Mouse (Mus musculus) C2C12 (cell line): ENCODE results near the gene A2ml1.

Experiments used
- CEBPB ChIP-seq: IDR thresholded peaks from one replicate; pipeline ENCODE4 v1.6.1; 2011; ENCODE audit warnings: low read depth, mild to moderate bottlenecking, control low read depth, moderate library complexity
- CTCF ChIP-seq: IDR thresholded peaks from one replicate; pipeline ENCODE4 v1.5.1; 2011; ENCODE audit not compliant: control insufficient read depth, insufficient read depth, insufficient read length
- FOSL1 ChIP-seq: IDR thresholded peaks from one replicate; pipeline ENCODE4 v1.8.0; 2011; ENCODE audit warnings: mild to moderate bottlenecking, low read length; ENCODE audit not compliant: poor library complexity, insufficient read depth, severe bottlenecking
- MAX ChIP-seq: IDR thresholded peaks from one replicate; pipeline ENCODE4 v1.6.1; 2011; ENCODE audit warnings: mild to moderate bottlenecking, control low read depth
- MYOD1 ChIP-seq: IDR thresholded peaks from one replicate; pipeline ENCODE4 v1.6.1; 2011; ENCODE audit warnings: low read depth; ENCODE audit not compliant: control insufficient read depth, insufficient read length
- MYOG ChIP-seq: IDR thresholded peaks from one replicate; pipeline ENCODE4 v1.6.1; 2011; ENCODE audit not compliant: control insufficient read depth, insufficient read length; ENCODE audit errors: extremely low read depth
- USF1 ChIP-seq: IDR thresholded peaks from one replicate; pipeline ENCODE4 v1.6.1; 2011; ENCODE audit warnings: low read depth, mild to moderate bottlenecking, control low read depth, moderate library complexity

DNA sequence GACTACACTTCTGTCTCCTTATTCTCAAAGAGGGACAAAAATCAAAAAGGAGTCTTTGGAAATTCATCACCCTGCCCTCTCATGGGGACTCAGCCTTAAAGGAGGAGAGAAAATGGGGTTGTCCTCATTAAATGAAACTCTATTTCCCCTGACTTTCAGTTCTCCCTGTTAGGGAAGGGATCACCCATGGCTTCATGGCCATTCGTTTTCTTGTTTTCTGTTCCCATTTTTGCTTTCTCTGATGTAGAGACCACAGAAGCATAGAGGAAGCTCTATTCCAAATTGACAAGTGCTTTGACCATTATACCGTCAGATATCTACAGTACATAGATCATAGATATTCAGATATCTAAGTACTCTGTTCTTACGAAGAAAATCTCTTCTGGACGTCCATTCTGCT, 36.0 kb downstream of the A2ml1 start:
- TF ChIP-seq CTCF (no peak), MAX (no peak), MYOG (no peak), FOSL1 (no peak), USF1 (no peak), CEBPB (no peak), MYOD1 (no peak)
